Mouse (Mus musculus) olfactory bulb, adult 2 months (tissue): Measurements from ENCODE around the gene Aldh1a2.

ENCODE experiments used
- CTCF ChIP-seq: fragments of 200-500 bp; IDR thresholded peaks from 2 replicates; pipeline ENCODE4 v1.5.1; 2012; ENCODE audit warnings: low read depth, mild to moderate bottlenecking, low read length, moderate library complexity; ENCODE audit not compliant: insufficient read depth
- POLR2A ChIP-seq: fragments of 200-500 bp; IDR thresholded peaks from 2 replicates; pipeline ENCODE4 v1.6.1; 2012; ENCODE audit warnings: mild to moderate bottlenecking, low read depth, low read length, moderate library complexity; ENCODE audit not compliant: insufficient read depth

GRCm38 (mm10) chr9:71227226-71227970 lies 11.8 kb downstream of the Aldh1a2 start:
- TF ChIP-seq POLR2A (no peak), CTCF (no peak)
